Mouse (Mus musculus): ENCODE data around the gene Idi2. TPM values are rescaled to one million over a fixed set of nuclear protein-coding genes. Genes with fewer than 3 reads are reported as not detected.
"Not testable (repeated sequence)": the region's sequence is repeated elsewhere in the genome, so short reads cannot be mapped to it uniquely, and the experiment has no call there.

Gene Idi2
- total RNA-seq, 2 experiments from 2014 or later = not detected

DNA sequence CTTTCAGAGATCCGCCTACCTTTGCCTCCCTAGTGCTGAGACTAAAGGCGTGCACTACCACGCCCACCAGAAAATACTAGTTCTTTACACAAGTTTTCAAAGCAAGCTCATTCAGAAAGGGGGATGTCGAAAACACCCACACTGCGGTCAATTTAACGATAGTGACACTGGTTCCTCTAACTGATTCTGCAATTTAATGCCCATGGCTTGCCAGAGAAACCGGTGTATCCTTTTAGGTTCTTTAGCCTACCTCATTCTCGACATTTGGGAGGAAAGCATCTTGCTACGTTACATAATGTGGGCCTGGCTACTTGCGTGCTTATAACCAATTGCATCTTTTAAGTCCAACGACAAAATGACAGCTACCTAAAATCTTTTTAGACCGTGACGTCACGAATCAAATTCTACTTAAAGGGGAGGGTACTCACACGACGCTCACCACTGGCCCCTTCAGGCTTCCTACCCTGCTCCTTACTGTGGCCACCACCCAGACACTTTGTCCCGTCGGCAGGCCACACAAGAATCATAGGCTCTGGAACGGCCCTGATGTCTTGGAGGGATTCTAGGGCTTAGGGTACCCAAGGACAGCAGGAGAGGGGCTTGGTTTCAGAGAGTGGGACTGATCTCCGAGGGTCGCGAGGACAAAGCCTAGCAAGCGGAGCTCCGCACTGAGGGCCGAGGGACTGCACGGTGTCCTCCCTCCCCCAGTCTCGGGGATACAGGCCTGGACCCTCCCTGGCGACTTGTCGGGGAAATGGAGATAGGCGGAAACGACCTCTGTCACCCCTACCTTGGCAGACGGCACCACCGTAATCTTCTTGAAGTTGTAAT, 42.7 kb downstream of the Idi2 start:
- intact Hi-C loops (cut with DNase I; ENCODE audit: low total_unique reads) = loop anchor here (5.0 to 10.0 kb wide), 2 partner anchors 97 to 111 kb away; partner anchors contain the start of genes Idi1 and Larp4b
- DNase-seq = no peak

DNA sequence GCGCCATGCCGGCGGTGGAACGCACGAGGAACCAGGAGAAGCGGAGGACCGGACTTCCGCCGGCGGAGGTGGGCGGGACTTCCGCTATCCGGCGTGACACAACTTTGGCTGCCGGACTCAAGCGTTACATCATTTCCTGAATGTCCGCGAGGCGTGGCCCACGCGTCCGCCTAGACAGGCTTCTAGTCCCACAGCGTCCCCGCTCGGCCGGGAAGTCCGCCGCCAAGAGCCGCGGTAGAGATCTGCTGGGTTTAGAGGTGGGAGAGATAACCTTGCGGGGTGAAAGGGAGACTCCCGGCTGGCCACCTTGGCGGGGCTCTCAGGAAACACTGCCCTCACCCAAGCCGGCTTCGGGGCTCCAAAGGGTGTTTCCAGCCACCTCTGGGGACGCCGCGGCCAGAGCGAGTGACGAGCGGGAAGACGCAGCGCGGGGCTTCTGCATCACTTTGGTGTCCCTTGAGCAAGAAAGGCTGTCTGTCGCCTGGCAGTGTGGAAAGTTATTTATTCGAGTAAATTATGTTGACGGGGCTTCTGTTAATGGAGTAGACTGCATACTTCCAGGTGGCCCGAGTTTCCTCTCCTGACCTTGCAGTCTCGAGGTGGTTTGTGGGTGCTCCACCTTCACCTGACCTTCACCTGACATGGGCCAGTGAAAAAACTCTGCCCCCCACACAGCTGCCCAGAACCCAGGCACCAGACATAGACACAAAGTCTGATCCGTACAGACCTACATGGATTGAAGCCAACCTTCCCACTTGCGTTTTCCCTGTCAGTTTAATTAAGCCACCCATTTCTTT, 43.5 kb downstream of the Idi2 start, which contains the start of gene Gtpbp4:
Gene Gtpbp4 (minus strand): TSS at position 94 of the 797 bp plus-strand sequence.
- DNase-seq = peak; percentile 95
- intact Hi-C loops (cut with DNase I; ENCODE audit: low total_unique reads) = loop anchor here (5.0 to 10.0 kb wide), 2 partner anchors 96 to 111 kb away; partner anchors contain the start of genes Idi1 and Larp4b

DNA sequence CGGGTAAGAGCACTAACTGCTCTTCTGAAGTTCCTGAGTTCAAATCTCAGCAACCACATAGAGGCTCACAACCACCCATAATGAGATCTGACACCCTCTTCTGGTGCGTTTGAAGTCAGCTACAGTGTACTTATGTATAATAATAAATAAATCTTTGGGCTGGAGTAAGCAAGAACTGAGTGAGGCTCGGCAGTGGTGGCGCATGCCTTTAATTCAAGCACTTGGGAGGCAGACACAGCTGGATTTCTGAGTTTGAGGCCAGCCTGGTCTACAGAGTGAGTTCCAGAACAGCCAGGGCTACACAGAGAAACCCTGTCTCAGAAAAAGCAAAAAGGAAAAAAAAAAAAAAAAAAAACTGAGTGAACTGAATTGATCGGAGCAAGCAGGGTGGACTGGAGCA, 44.6 kb downstream of the Idi2 start:
- intact Hi-C loops (cut with DNase I; ENCODE audit: low total_unique reads) = loop anchor here (5.0 to 10.0 kb wide), 2 partner anchors 95 to 112 kb away; partner anchors contain the start of genes Idi1 and Larp4b
- DNase-seq = not testable (repeated sequence)

DNA sequence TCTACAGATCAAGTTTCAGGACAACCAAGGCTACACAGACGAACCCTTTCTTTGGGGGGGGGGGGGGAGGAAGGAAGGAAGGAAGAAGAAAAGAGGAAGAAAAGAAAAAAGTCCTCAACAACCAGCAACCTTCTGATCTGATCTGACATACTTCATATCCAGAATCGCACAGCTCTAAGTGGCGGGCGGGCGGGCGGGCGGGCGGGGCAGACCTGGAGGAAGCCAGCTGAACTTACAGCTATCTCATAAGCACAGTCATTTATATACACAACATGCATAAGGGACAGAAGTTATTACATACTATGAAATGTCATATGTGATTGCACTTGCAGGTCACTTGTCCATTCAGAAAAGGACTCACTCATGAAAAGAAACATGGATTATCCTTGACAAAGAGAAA, 46.8 kb downstream of the Idi2 start:
- no peak for DNase-seq
- intact Hi-C loops (cut with DNase I; ENCODE audit: low total_unique reads) = loop anchor here (5.0 to 10.0 kb wide), 2 partner anchors 93 to 115 kb away; partner anchors contain the start of genes Idi1 and Larp4b

DNA sequence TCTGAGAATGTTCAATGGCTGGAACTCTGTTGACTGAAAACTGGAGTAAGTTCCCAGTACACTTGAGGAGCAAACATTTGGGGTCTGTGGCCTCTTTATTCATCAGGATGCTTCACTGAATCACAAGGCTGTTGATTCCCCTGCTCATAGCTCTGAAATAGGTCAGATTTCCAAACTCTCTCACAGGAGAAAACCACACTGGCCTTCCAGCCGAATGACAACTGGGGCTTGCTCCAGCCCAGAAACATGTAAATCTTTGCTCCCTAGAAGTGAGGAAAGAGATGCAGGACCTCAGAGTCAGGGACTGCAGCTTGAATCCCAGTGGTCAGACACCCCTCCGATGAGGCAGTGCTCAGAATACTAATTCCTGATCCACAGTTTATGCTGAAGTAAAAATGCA, 50.6 kb downstream of the Idi2 start:
- no peak for DNase-seq
- intact Hi-C loops (cut with DNase I; ENCODE audit: low total_unique reads) = no loop called here

Small RNA genes within 50 kb of the gene (microRNA-seq; reads per million reads assigned to microRNA genes)
- gene Gm22750 = 0 reads per million in 2 experiments

Other genes with a start within 250 kb of the Idi2 start
- gene Wdr37, start 81.0 kb upstream of the Idi2 start, total RNA-seq (2021) = 10 to 100 TPM; 25.6 to 34.8 TPM
- 1 to 10 TPM; 4.7 to 9.1 TPM for gene Idi1, start 67.4 kb upstream of the Idi2 start, total RNA-seq (2021)
- gene Gm9745, start 4.6 kb upstream of the Idi2 start, total RNA-seq (2021) = not detected
- gene Gtpbp4, start 43.2 kb downstream of the Idi2 start, total RNA-seq (2021) = 10 to 100 TPM; 38.6 to 41.5 TPM
- gene Larp4b, start 141.0 kb downstream of the Idi2 start, total RNA-seq (2021) = 10 to 100 TPM; 58.9 to 63.9 TPM